Mouse (Mus musculus) ovary, adult 2 months (tissue): Measurements from ENCODE around the gene Sf3a1. TPM values are rescaled to one million over a fixed set of nuclear protein-coding genes. Genes with fewer than 3 reads are reported as not detected.

Experiments
- polyA plus RNA-seq: library from polyadenylated mRNA; depleted of rRNA; stranded (reverse); fragments of >200 nt; gene quantifications from 2 replicates; pipeline ENCODE4 v1.2.3, GENCODE M21; 2012; rRNA removed

The Sf3a1 gene
- 36.9 and 56.4 TPM in 2 replicates for polyA plus RNA-seq

DNA sequence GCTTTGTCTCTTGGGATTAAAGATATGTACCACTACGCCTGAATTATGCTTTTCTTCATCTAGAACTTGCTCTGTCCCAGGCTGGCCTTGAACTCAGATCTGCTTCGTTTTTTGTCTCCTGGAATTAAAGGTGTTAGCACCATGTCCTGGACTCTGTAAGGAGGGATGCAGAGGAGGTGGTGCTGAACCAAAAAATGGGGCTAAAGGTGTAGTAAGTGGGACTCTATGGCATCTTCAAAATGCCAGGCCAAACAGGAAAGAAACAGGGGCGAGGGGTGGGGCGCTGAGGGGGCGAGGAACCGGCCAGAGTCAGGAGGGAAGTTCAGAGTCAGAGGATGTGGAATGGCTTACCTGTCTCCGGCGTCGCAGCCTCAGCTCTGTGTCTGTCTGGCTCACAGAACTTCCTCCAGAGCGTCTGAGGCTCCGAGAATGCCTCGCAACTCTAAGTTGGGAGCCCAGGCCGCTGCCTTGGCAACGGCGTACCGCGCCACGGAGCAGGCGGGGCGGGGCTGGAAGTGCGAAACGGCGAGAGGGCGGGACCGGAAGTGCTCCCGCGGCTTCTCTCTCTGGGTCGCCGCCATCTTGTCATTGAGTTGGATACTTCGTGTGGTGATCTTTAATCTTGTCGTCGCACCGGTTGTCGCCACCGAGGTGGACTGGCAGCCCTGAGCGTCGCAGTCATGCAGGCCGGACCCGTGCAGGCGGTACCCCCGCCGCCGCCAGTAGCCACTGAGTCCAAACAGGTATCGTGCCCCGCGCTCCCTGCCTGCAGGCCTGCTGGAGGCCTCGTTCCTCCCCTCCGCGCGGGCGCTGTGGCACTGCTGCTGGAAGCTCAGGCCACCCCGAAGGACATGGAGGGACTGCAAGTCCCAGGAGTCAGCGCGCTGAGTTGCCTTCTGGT is at the start of gene Sf3a1, which contains the start of gene Ccdc157:
Gene Sf3a1 (plus strand): TSS at position 543 of the 901 bp plus-strand sequence.
Gene Ccdc157 (minus strand): TSS at position 486 of the 901 bp plus-strand sequence.

DNA sequence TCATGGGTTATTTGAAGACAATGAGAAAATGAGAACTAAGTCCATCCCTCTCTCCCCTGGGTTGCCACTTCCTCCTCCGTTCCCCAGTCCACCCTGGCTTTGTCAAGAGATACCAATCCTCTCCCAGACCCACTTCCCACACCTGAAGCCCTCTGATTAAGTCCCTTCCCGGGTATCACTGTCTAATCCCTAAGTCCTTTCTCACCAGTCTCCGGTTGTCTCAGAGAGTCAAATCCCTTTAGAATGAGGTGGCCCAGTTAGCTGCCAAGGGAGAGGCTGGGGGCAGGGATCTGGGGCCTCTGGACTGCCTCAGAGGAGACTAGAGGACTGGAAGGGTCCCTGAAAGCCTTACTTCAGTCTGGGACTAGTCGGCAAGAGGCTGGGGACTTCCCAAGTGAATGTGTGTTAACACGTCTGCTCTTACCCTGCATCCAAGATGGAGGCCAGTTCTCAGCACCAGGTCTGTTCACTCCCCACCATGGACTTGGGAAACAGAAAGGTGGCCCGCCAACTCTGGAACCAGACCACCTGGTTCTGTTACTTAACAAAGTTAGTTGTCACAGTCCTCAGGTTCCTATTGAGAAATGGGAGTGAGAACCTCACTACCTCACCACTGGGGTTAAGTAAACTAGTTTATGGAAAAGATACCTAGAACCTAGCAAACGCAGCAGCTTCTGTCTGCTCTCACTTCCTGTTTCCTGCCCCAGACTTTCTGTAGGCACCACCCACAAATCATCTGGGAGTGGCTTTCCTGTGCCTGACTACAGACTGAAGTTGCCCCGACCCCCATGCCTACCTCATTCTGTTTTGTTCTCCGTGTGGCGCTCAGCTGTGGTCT is 37.2 kb upstream of the Sf3a1 start, which contains the start of gene Sec14l2:
Gene Sec14l2 (minus strand): TSS at position 674 of the 838 bp plus-strand sequence.

DNA sequence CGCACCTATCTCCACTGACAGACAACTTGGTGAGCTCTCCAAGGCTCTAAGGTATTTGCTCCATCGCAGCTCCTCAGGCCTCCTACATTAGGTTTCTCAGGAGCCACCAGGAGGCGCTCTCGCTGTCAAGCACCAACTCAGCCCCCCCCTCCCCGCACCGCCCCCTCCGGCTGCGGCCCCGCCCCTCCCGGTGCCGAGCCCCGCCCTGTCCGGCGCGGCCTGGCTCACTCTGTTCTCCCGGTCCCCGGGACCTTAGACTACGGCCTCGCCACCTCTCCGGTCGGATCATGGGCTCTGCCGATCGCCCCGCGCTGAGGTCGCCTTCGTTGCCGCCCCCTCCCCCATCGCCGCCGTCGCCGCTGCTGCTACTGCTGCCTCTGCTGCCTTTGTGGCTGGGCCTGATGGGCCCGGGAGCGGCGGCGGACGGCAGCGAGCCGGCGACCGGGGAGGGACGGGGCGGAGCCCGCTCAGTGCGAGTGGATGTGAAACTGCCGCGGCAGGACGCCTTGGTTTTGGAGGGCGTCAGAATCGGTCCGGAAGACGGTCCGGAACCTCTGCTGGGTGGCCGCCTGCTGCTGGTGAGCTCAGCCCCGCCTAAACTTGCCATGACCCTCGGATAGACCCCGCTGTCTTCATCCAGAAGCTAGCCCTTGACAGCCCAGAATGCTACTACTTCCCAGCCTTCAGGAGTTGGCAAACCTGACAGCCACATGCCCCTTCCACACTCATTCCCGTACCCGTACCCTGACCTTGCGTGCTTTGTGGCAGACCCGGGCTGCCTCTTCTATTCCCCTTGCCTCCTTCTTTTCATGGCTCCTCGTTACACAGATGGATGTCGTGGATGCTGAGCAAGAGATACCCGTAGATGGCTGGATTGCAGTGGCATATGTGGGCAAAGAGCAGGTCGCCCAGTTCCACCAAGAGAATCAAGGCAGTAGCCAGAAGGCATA is 24.9 kb upstream of the Sf3a1 start, which contains the start of gene Rnf215:
Gene Rnf215 (plus strand): TSS at position 217 of the 950 bp plus-strand sequence.

DNA sequence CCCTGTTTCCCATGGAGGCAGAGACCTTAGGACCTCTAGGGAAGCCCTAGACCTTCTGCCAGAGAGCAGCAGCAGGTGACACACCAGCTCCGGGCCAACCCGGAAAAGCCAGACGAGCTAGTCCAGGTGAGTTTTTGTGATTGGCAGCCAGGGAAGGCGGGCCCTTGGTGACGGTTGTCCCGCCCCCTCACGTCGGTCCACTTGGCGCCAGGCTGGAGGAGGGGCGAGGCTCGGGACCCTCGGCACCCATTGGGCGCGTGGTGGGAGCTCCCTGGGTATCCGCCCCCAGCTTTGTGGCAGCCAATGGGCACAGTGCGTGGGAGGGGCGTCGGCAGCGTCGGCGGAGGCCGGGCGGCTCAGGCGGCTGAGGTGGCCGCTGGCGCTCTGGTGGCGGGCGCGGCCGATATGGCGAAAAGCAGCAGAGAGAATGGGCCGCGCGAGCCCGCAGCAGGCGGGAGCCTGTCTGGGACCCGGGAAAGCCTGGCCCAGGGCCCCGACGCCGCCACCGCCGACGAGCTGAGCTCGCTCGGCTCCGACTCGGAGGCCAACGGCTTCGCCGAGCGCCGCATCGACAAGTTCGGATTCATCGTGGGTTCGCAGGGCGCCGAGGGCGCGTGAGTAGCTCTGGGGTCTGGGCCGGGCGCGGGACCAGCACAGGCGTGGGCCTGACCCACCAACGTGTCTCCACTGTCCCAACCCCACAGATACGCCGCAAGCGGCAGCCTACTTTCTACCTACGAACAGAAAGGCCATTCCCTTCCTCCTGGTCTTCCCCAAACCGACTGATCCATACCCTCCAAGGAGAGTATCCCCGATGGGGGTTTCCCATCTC is 26.6 kb downstream of the Sf3a1 start, which contains the start of gene Tbc1d10a:
Gene Tbc1d10a (plus strand): TSS at position 304 of the 832 bp plus-strand sequence.

DNA sequence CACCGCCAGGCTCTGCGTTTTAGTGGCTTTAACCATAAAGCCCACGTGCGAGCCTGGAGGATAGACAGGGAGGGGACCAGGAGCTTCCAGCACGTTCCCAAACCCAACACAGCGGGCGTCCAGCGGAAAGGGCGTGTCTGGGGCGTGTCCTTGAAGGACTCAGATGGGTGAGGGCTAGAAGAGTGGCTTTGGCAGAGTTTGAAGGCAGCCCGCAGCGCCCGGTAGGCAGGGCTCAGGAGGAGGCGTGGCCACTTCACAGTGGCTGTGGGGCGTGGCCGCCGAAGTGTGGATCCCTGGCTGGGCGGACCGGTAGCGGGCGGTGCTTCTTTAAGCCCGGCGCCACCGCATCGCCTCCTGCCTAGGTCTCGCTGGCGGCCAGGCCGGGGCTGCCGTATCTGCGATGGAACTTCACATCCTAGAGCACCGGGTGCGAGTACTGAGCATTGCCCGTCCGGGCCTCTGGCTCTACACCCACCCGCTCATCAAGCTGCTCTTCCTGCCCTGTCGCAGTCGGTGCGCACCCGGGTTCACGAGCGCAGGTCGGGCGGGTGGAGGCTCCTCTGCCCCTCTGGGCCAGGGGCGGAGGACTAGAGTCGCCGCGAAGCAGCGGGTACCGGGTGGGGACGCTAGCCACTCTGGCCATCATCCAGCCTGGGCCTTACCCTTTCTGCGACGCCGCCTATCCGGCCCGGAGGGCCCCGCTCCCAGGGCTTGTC is 57.9 kb downstream of the Sf3a1 start, which contains the start of gene Castor1:
Gene Castor1 (plus strand): TSS at position 312 of the 716 bp plus-strand sequence.

Other genes starting within 250 kb of the Sf3a1 start
- 38.2 and 46.2 TPM in 2 replicates for gene Slc35e4, start 245.7 kb upstream of the Sf3a1 start, polyA plus RNA-seq
- 122 and 149 TPM in 2 replicates for gene Tcn2, start 228.2 kb upstream of the Sf3a1 start, polyA plus RNA-seq
- gene Pes1, start 196.4 kb upstream of the Sf3a1 start, polyA plus RNA-seq = 46.4 and 53.7 TPM in 2 replicates
- not detected in 2 replicates for gene 4930556J24Rik, start 183.6 kb upstream of the Sf3a1 start, polyA plus RNA-seq
- gene Gal3st1, start 176.7 kb upstream of the Sf3a1 start, polyA plus RNA-seq = 6.3 and 7.7 TPM in 2 replicates
- 0.78 and 1.3 TPM in 2 replicates for gene Sec14l4, start 128.9 kb upstream of the Sf3a1 start, polyA plus RNA-seq
- 17.7 and 26.0 TPM in 2 replicates for gene Sec14l3, start 95.5 kb upstream of the Sf3a1 start, polyA plus RNA-seq
- 15.7 and 20.6 TPM in 2 replicates for gene Mtfp1, start 64.9 kb upstream of the Sf3a1 start, polyA plus RNA-seq
- 0.92 and 0.96 TPM in 2 replicates for gene Sec14l2, start 36.9 kb upstream of the Sf3a1 start, polyA plus RNA-seq
- 46.5 and 46.6 TPM in 2 replicates for gene Rnf215, start 25.1 kb upstream of the Sf3a1 start, polyA plus RNA-seq
- gene Ccdc157, start 57 bp upstream of the Sf3a1 start, polyA plus RNA-seq = 23.9 and 26.0 TPM in 2 replicates
- 115 and 122 TPM in 2 replicates for gene Tbc1d10a, start 26.4 kb downstream of the Sf3a1 start, polyA plus RNA-seq
- 14.6 and 20.1 TPM in 2 replicates for gene Castor1, start 57.9 kb downstream of the Sf3a1 start, polyA plus RNA-seq
- gene Osm, start 76.1 kb downstream of the Sf3a1 start, polyA plus RNA-seq = 0.32 and 0.43 TPM in 2 replicates
- 2.5 and 5.4 TPM in 2 replicates for gene Lif, start 97.2 kb downstream of the Sf3a1 start, polyA plus RNA-seq